Mouse (Mus musculus): ENCODE results near the gene Ksr2. TPM values are rescaled to one million over a fixed set of nuclear protein-coding genes. Genes with fewer than 3 reads are reported as not detected.

Gene Ksr2
- polyA plus RNA-seq, 1 experiment from 2014 or later: 0.11 TPM

GRCm38 (mm10) chr5:117447698-117448097, 33.9 kb downstream of the Ksr2 start:
- ATAC-seq (ENCODE audit: insufficient number of reproducible peaks, low FRiP score, low TSS enrichment, low read depth) (no peak), DNase-seq (ENCODE audit: low spot score) (no peak)
- H3K27ac ChIP-seq (replicated peaks; ENCODE audit: low read depth, low read length): no peak overlapping the region
- H3K36me3 ChIP-seq (ENCODE audit: control insufficient read depth, insufficient read depth, low read length): no peaks in the 10 kb centered on the region
- no peaks in the 10 kb centered on the region for H3K4me1 ChIP-seq (ENCODE audit: control insufficient read depth, insufficient read depth, low read length)
- no peak overlapping the region for H3K9ac ChIP-seq (ENCODE audit: low read length)
- no peak overlapping the region for H3K4me3 ChIP-seq (ENCODE audit: low read depth, low read length)
- H3K27me3 ChIP-seq (ENCODE audit: control insufficient read depth, insufficient read depth, low read length): no peaks in the 10 kb centered on the region
- no peak overlapping the region for H3K4me2 ChIP-seq (ENCODE audit: low read depth, severe bottlenecking)
- H3K9me3 ChIP-seq (ENCODE audit: control insufficient read depth, low read length): no peaks in the 10 kb centered on the region
- 38% methylated on average over 6 of the region's 6 CpGs for WGBS

- 90% methylated on average over 2 of the region's 2 CpGs for WGBS
These were observed 38.2 kb downstream of the Ksr2 start for GRCm38 (mm10) chr5:117452013-117452412.

GRCm38 (mm10) chr5:117455546-117455945, 41.7 kb downstream of the Ksr2 start:
- DNase-seq (ENCODE audit: low spot score) (no peak), ATAC-seq (ENCODE audit: insufficient number of reproducible peaks, low FRiP score, low TSS enrichment, low read depth) (no peak)
- Histone ChIP-seq H3K4me2 (ENCODE audit: low read depth, severe bottlenecking) (no peak overlapping the region), H3K27ac (replicated peaks; ENCODE audit: low read depth, low read length) (no peak overlapping the region), H3K27me3 (ENCODE audit: control insufficient read depth, insufficient read depth, low read length) (no peaks in the 10 kb centered on the region), H3K9ac (ENCODE audit: low read length) (no peak overlapping the region), H3K9me3 (ENCODE audit: control insufficient read depth, low read length) (no peaks in the 10 kb centered on the region), H3K4me3 (ENCODE audit: low read depth, low read length) (no peak overlapping the region), H3K36me3 (ENCODE audit: control insufficient read depth, insufficient read depth, low read length) (no peaks in the 10 kb centered on the region), H3K4me1 (ENCODE audit: control insufficient read depth, insufficient read depth, low read length) (no peaks in the 10 kb centered on the region)
- 84% methylated on average over 8 of the region's 8 CpGs for WGBS

More at GRCm38 (mm10) chr5:117452013-117452412, 38.2 kb downstream of the Ksr2 start:
- Histone ChIP-seq H3K27me3 (ENCODE audit: control insufficient read depth, insufficient read depth, low read length) (no peaks in the 10 kb centered on the region), H3K4me2 (ENCODE audit: low read depth, severe bottlenecking) (no peak overlapping the region), H3K9ac (ENCODE audit: low read length) (no peak overlapping the region), H3K4me3 (ENCODE audit: low read depth, low read length) (no peak overlapping the region), H3K27ac (replicated peaks; ENCODE audit: low read depth, low read length) (no peak overlapping the region), H3K4me1 (ENCODE audit: control insufficient read depth, insufficient read depth, low read length) (no peaks in the 10 kb centered on the region), H3K9me3 (ENCODE audit: control insufficient read depth, low read length) (no peaks in the 10 kb centered on the region), H3K36me3 (ENCODE audit: control insufficient read depth, insufficient read depth, low read length) (no peaks in the 10 kb centered on the region)
- no peak for ATAC-seq (ENCODE audit: insufficient number of reproducible peaks, low FRiP score, low TSS enrichment, low read depth)
- no peak for DNase-seq (ENCODE audit: low spot score)

- H3K4me1 ChIP-seq (ENCODE audit: control insufficient read depth, insufficient read depth, low read length): no peaks in the 10 kb centered on the region
- WGBS: 63% methylated on average over 9 of the region's 9 CpGs
- H3K9ac ChIP-seq (ENCODE audit: low read length): no peak overlapping the region
These were observed 43.3 kb downstream of the Ksr2 start for GRCm38 (mm10) chr5:117457121-117457520.

GRCm38 (mm10) chr5:117457583-117457982, 43.8 kb downstream of the Ksr2 start:
- Histone ChIP-seq H3K27me3 (ENCODE audit: control insufficient read depth, insufficient read depth, low read length) (no peaks in the 10 kb centered on the region), H3K4me1 (ENCODE audit: control insufficient read depth, insufficient read depth, low read length) (no peaks in the 10 kb centered on the region), H3K4me2 (ENCODE audit: low read depth, severe bottlenecking) (no peak overlapping the region), H3K9me3 (ENCODE audit: control insufficient read depth, low read length) (no peaks in the 10 kb centered on the region), H3K36me3 (ENCODE audit: control insufficient read depth, insufficient read depth, low read length) (no peaks in the 10 kb centered on the region), H3K9ac (ENCODE audit: low read length) (no peak overlapping the region), H3K4me3 (ENCODE audit: low read depth, low read length) (no peak overlapping the region), H3K27ac (replicated peaks; ENCODE audit: low read depth, low read length) (no peak overlapping the region)
- DNase-seq (ENCODE audit: low spot score) (no peak), ATAC-seq (ENCODE audit: insufficient number of reproducible peaks, low FRiP score, low TSS enrichment, low read depth) (no peak)
- WGBS: 84% methylated on average over 8 of the region's 8 CpGs

More at GRCm38 (mm10) chr5:117457121-117457520, 43.3 kb downstream of the Ksr2 start:
- no peaks in the 10 kb centered on the region for H3K27me3 ChIP-seq (ENCODE audit: control insufficient read depth, insufficient read depth, low read length)
- H3K4me3 ChIP-seq (ENCODE audit: low read depth, low read length): no peak overlapping the region
- no peaks in the 10 kb centered on the region for H3K36me3 ChIP-seq (ENCODE audit: control insufficient read depth, insufficient read depth, low read length)
- ATAC-seq (ENCODE audit: insufficient number of reproducible peaks, low FRiP score, low TSS enrichment, low read depth): no peak
- no peak overlapping the region for H3K27ac ChIP-seq (replicated peaks; ENCODE audit: low read depth, low read length)
- no peak for DNase-seq (ENCODE audit: low spot score)
- H3K9me3 ChIP-seq (ENCODE audit: control insufficient read depth, low read length): no peaks in the 10 kb centered on the region
- no peak overlapping the region for H3K4me2 ChIP-seq (ENCODE audit: low read depth, severe bottlenecking)

GRCm38 (mm10) chr5:117458899-117459298, 45.1 kb downstream of the Ksr2 start:
- Histone ChIP-seq H3K27ac (replicated peaks; ENCODE audit: low read depth, low read length) (no peak overlapping the region), H3K9me3 (ENCODE audit: control insufficient read depth, low read length) (no peaks in the 10 kb centered on the region), H3K4me1 (ENCODE audit: control insufficient read depth, insufficient read depth, low read length) (no peaks in the 10 kb centered on the region), H3K4me3 (ENCODE audit: low read depth, low read length) (no peak overlapping the region), H3K9ac (ENCODE audit: low read length) (no peak overlapping the region), H3K36me3 (ENCODE audit: control insufficient read depth, insufficient read depth, low read length) (no peaks in the 10 kb centered on the region), H3K4me2 (ENCODE audit: low read depth, severe bottlenecking) (no peak overlapping the region), H3K27me3 (ENCODE audit: control insufficient read depth, insufficient read depth, low read length) (no peaks in the 10 kb centered on the region)
- 87% methylated on average over 9 of the region's 9 CpGs for WGBS
- ATAC-seq (ENCODE audit: insufficient number of reproducible peaks, low FRiP score, low TSS enrichment, low read depth) (no peak), DNase-seq (ENCODE audit: low spot score) (no peak)

GRCm38 (mm10) chr5:117460261-117460660, 46.5 kb downstream of the Ksr2 start:
- H3K36me3 ChIP-seq (ENCODE audit: control insufficient read depth, insufficient read depth, low read length): no peaks in the 10 kb centered on the region
- no peak for ATAC-seq (ENCODE audit: insufficient number of reproducible peaks, low FRiP score, low TSS enrichment, low read depth)
- 91% methylated on average over 14 of the region's 14 CpGs for WGBS

GRCm38 (mm10) chr5:117467052-117467451, 53.3 kb downstream of the Ksr2 start:
- 81% methylated on average over 12 of the region's 12 CpGs for WGBS
- Histone ChIP-seq H3K4me2 (ENCODE audit: low read depth, severe bottlenecking) (no peak overlapping the region), H3K27ac (replicated peaks; ENCODE audit: low read depth, low read length) (no peak overlapping the region), H3K9me3 (ENCODE audit: control insufficient read depth, low read length) (no peaks in the 10 kb centered on the region), H3K4me3 (ENCODE audit: low read depth, low read length) (no peak overlapping the region), H3K9ac (ENCODE audit: low read length) (no peak overlapping the region), H3K4me1 (ENCODE audit: control insufficient read depth, insufficient read depth, low read length) (no peaks in the 10 kb centered on the region), H3K36me3 (ENCODE audit: control insufficient read depth, insufficient read depth, low read length) (no peaks in the 10 kb centered on the region), H3K27me3 (ENCODE audit: control insufficient read depth, insufficient read depth, low read length) (no peaks in the 10 kb centered on the region)
- ATAC-seq (ENCODE audit: insufficient number of reproducible peaks, low FRiP score, low TSS enrichment, low read depth): no peak
- DNase-seq (ENCODE audit: low spot score): no peak

More at GRCm38 (mm10) chr5:117460261-117460660, 46.5 kb downstream of the Ksr2 start:
- Histone ChIP-seq H3K27me3 (ENCODE audit: control insufficient read depth, insufficient read depth, low read length) (no peaks in the 10 kb centered on the region), H3K27ac (replicated peaks; ENCODE audit: low read depth, low read length) (no peak overlapping the region), H3K4me3 (ENCODE audit: low read depth, low read length) (no peak overlapping the region), H3K4me1 (ENCODE audit: control insufficient read depth, insufficient read depth, low read length) (no peaks in the 10 kb centered on the region), H3K4me2 (ENCODE audit: low read depth, severe bottlenecking) (no peak overlapping the region), H3K9me3 (ENCODE audit: control insufficient read depth, low read length) (no peaks in the 10 kb centered on the region), H3K9ac (ENCODE audit: low read length) (no peak overlapping the region)
- no peak for DNase-seq (ENCODE audit: low spot score)

- no peak overlapping the region for H3K4me2 ChIP-seq (ENCODE audit: low read depth, severe bottlenecking)
- no peak overlapping the region for H3K4me3 ChIP-seq (ENCODE audit: low read depth, low read length)
- DNase-seq (ENCODE audit: low spot score) (no peak), ATAC-seq (ENCODE audit: insufficient number of reproducible peaks, low FRiP score, low TSS enrichment, low read depth) (no peak)
- no peak overlapping the region for H3K27ac ChIP-seq (replicated peaks; ENCODE audit: low read depth, low read length)
- H3K9ac ChIP-seq (ENCODE audit: low read length): no peak overlapping the region
- no peaks in the 10 kb centered on the region for H3K36me3 ChIP-seq (ENCODE audit: control insufficient read depth, insufficient read depth, low read length)
- 90% methylated on average over 4 of the region's 4 CpGs for WGBS
- no peaks in the 10 kb centered on the region for H3K9me3 ChIP-seq (ENCODE audit: control insufficient read depth, low read length)
- H3K4me1 ChIP-seq (ENCODE audit: control insufficient read depth, insufficient read depth, low read length): no peaks in the 10 kb centered on the region
- H3K27me3 ChIP-seq (ENCODE audit: control insufficient read depth, insufficient read depth, low read length): no peaks in the 10 kb centered on the region
These were observed 55.2 kb downstream of the Ksr2 start for GRCm38 (mm10) chr5:117468961-117469360.

Measured in limb, embryonic 11.5 days (tissue).